In the genomic region with DNA sequence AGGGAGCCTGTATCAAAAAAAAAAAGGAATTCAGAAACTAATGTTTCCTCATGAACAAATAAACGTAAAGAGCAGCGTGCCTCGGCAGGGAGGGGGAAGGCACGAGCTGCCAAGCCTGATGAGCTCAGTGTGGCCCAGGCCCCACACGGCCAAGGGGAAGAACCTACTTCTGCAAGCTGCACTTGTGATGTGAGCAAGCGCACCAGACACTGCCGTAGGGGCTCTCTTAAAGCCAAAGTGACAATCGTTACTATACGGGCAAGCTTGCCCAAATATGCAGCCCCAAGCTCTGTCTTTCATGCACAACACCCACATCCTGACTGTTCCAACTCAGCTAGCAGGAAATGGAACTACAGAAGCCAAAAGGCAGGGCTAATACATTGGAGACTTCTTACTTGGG, we compare ENCODE assay signal across 10 mouse cellular contexts. TPM values are rescaled to one million over a fixed set of nuclear protein-coding genes. Genes with fewer than 3 reads are reported as not detected.
DNase-seq lines count a peak whose midpoint lies in the region.
"Had no signal": no experiment of that assay in that cellular context is flagged by ENCODE, and none has a peak within 500 bp of the region (broad histone marks: within the 10 kb centered on the region; RNA-seq: fewer than 3 reads in every experiment).

No protein-coding gene starts in this region.

- no peak overlapping the region for H3K27ac ChIP-seq in heart, embryonic 10.5 days
- H3K27ac ChIP-seq: midbrain, embryonic 15.5 days had no signal

- 0 out of 2 replicates have a peak, but pooled peaks cover 2% of the 10 kb centered on the region for H3K36me3 ChIP-seq in heart, embryonic 10.5 days
- H3K36me3 ChIP-seq: midbrain, embryonic 15.5 days had no signal

- H3K4me1 ChIP-seq in heart, embryonic 10.5 days: peaks cover 13% of the 10 kb centered on the region
- H3K4me1 ChIP-seq: midbrain, embryonic 15.5 days had no signal

- H3K27me3 ChIP-seq in heart, embryonic 10.5 days (ENCODE audit: insufficient read depth, poor library complexity, severe bottlenecking): no peaks in the 10 kb centered on the region
- H3K27me3 ChIP-seq: midbrain, embryonic 15.5 days had no signal

- DNase-seq in heart, adult 18-20 months: peak; percentile 10 to 21
- no peak for DNase-seq in heart, embryonic 10.5 days (ENCODE audit: low spot score)
- DNase-seq in c-Kit-positive CD71-negative TER-119-negative erythroid progenitor cells, embryonic 14.5 days (ENCODE audit: low read depth): peak; percentile 18
- DNase-seq in lung, postnatal 25 days (ENCODE audit: low spot score): peak; percentile 39
- peak; percentile 60 to 67 for DNase-seq in thymus, postnatal 10 days (ENCODE audit: low spot score in 2 of 2)
- DNase-seq in cerebellum, postnatal 14 days: no peak
- no peak for DNase-seq in kidney, adult 11 months
- DNase-seq in urinary bladder, postnatal 25 days (ENCODE audit: low spot score): no peak
- DNase-seq: right cerebral cortex, postnatal 14 days had no signal

- 81% methylated on average over 9 of the region's 9 CpGs for WGBS in heart, embryonic 10.5 days

- no peaks in the 10 kb centered on the region for H3K9me3 ChIP-seq in heart, embryonic 10.5 days
- H3K9me3 ChIP-seq: midbrain, embryonic 15.5 days had no signal

- H3K4me3 ChIP-seq in heart, embryonic 10.5 days: no peak overlapping the region
- H3K4me3 ChIP-seq: midbrain, embryonic 15.5 days had no signal

RNA-seq across cellular contexts. Expression of gene Ift80, which starts 23.5 kb away (rescaled TPM):
- 1 to 10 TPM; 4.0 to 5.3 TPM for total RNA-seq in heart, adult 18-20 months (2021)
- polyA plus RNA-seq in heart, embryonic 10.5 days (2016; fragmentation: Nextera tagmentation; extraction: Ambion mirVana): 8.1 and 9.6 TPM in 2 replicates

RNA-seq across cellular contexts. Expression of gene Smc4, which starts 23.6 kb away (rescaled TPM):
- total RNA-seq in heart, adult 18-20 months (2021): 10 to 100 TPM in 1 of 2 experiments, 1 to 10 TPM in 1; 9.7 to 13.3 TPM
- 156 and 161 TPM in 2 replicates for polyA plus RNA-seq in heart, embryonic 10.5 days (2016; fragmentation: Nextera tagmentation; extraction: Ambion mirVana)

Comparison
In these comparisons a context has a peak if more than half of its experiments do, and no peak if none do; other contexts are left out.
1. DNase-seq: peak in heart, adult 18-20 months (2 of 2), c-Kit-positive CD71-negative TER-119-negative erythroid progenitor cells, embryonic 14.5 days (single experiment), lung, postnatal 25 days (single experiment) and thymus, postnatal 10 days (2 of 2); none in heart, embryonic 10.5 days (single experiment), cerebellum, postnatal 14 days (0 of 2), kidney, adult 11 months (single experiment) and urinary bladder, postnatal 25 days (single experiment).